Mouse (Mus musculus): Measurements from ENCODE around the gene Gm1604a. TPM values are rescaled to one million over a fixed set of nuclear protein-coding genes. Genes with fewer than 3 reads are reported as not detected.
A peak's percentile ranks its signal among the peaks of the same experiment; 100 is the strongest.
"Not testable (repeated sequence)": the region's sequence is repeated elsewhere in the genome, so short reads cannot be mapped to it uniquely, and the experiment has no call there.

The Gm1604a gene
- not detected for total RNA-seq (2021)
- long read RNA-seq, experiment 1 = 0 reads
- long read RNA-seq, experiment 2 = 0 reads

DNA sequence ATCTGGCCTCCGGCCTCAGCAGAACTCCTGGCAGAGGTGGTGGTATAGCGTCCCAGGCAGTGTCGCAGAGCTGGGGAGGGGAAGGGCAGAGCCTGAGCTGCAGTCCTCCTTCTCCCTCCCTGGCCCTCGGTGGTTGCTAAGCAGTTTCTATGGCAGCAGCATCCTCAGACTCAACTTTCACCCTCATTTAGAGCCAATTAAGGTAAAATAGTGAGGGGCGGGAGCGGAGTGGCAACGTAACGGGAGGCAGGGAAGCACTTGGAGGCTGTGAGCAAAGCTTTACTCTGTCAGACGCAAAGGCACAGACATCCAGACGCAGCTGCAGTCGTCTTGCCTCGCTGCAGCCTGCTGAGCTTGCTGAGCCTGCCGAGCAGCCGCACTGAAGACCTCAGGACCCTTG lies at the start of gene Gm1604a:
TSS of gene Gm1604a (plus strand) at position 312 of the 400 bp plus-strand sequence.
- DNase-seq = not testable (repeated sequence)

GRCm38 (mm10) chr17:6978287-6979248 lies 46.8 kb upstream of the Gm1604a start, which contains the start of gene Gm49721:
Gene Gm49721, plus strand, starts transcription at chr17:6978904.
- DNase-seq = peak; percentile 56

GRCm38 (mm10) chr17:6979380-6979779 lies 46.0 kb upstream of the Gm1604a start:
- not testable (repeated sequence) for DNase-seq

DNA sequence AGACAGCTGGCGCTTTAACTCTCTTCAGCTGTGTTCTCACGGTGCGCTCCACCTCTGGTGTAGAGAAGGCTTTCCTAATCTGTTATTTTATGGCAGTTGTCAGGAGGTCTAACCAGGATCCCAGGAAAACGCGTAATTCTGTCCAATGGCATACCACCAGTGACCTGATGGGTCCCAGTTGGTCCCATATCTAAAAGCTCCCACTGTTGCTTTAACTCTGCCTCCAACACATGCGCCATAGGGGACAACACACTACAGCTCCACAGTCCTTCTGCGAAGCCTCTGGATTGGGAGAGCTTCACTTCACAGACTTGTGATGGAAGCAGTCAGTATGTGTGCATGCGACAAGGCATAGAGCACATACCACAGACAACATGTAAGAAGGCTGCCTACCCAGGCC lies 45.2 kb upstream of the Gm1604a start:
- not testable (repeated sequence) for DNase-seq

DNA sequence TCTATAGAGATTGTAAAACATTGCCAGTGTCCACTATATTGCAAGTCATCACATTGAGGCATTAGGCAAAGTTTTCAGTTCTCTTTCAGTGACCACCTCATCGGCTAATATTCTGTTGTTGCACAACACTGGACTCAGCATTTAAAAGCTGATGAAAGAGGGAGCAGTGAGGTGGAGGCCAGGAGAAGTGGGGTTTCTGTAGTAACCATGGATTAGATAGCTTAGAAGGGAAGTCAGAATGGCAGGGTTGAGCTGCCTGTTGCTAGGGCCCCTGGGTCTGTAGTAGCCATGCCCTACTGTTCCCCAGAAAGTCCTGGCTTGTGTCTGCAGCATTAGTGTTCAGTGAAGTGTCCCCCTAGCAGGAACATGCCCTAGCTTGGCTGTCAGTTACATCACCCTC lies 39.2 kb upstream of the Gm1604a start:
- DNase-seq = not testable (repeated sequence)

GRCm38 (mm10) chr17:6995504-6995903 lies 29.9 kb upstream of the Gm1604a start:
- DNase-seq = not testable (repeated sequence)

DNA sequence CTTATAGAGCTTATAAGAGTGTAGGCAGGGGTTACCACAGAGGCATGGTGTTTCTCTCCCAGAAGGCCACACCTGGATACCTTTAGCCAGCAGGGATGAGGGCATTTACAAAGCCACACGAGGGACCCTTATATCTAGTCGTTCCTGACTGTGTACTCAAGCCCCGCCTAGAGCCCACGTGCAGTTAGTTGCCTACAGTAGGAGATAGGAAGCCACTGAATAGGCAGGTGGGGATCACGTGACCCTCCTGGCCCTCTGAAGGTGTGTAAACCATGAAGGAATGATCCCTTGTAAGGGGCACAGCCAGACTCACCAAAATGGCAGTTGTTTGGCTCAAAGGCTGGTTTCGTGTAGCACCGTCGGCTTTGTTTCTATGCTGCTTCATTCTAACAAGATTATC lies 28.5 kb upstream of the Gm1604a start:
- DNase-seq = not testable (repeated sequence)

- not testable (repeated sequence) for DNase-seq
Measured at GRCm38 (mm10) chr17:6997778-6998490, 27.4 kb upstream of the Gm1604a start.

DNA sequence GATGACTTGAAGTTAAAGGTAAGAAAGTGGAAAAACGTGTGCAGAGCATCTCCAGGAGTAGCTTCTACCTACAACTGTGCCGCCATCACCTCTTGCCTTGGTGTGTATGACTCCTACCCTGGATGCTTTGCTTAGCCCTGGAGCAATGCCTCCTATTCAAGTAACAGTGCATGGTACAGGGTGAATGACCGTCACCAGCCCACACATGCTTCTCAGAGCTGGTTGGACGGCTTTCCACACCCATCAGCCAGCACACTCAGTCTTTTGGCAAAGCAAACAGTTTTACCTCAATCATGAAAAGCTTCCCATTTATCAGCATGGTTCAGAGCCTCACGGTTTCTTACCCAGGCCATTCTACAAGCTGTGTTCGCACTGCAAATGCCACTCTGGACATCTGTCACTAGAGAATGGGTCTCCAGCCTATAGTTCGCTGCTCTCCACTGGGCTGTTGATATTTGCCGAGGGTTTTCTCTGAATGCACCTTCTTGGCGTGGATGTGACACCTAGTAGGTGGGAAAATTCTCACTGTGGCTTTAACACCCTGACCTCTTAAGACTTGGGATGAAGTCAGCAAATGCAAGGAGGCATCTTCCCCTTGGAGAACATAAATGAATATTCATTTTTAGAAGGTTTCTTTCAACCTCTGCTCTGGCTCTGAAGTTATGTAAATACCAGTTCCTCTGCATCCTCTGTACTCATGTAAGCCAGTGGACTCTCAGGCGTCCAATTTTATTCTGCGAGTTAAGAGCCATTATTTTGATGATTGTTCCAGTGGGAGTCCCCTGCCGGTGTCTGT lies 23.4 kb upstream of the Gm1604a start:
- DNase-seq = not testable (repeated sequence)

DNA sequence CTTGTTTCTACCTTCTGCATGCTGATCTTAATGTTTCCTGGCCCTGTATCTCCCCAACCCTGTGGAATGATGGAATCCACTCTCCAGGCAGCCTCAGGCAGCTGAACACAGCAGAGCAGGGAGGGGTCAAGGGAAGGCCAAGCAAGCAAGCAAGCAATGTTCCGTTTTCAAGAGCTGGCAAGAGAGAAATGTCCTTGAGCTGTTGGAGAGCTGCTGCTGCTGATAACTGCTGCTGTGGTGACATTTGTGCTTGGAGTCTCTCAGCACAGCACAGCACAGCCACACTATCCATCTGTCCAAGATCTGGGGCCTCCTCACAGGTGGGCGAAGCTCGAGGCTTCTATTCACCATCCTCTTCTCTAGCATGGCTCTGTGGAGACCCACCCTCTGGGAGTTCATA lies 22.0 kb upstream of the Gm1604a start:
- DNase-seq = not testable (repeated sequence)

DNA sequence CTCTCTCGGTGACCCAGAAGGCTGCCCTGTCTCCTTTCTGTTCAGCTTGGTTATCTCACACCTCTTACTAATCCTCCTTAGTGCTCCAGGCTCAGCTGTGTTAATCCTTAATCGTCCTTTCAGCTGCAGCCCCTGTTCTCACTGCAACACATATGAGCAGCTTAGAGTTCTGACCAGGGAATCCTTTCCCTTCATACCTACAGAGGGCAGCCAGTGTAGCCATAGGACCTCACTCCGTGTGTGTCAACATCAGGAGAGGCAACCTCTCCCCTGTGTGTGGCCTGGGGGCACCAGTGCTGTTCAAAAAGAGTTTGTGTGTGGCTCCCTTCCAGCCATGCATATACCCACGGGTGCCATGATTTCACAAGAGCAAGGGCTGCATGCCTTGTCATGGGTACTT lies 19.7 kb upstream of the Gm1604a start:
- not testable (repeated sequence) for DNase-seq

- not testable (repeated sequence) for DNase-seq
Measured at GRCm38 (mm10) chr17:7008885-7009284, 16.5 kb upstream of the Gm1604a start.

DNA sequence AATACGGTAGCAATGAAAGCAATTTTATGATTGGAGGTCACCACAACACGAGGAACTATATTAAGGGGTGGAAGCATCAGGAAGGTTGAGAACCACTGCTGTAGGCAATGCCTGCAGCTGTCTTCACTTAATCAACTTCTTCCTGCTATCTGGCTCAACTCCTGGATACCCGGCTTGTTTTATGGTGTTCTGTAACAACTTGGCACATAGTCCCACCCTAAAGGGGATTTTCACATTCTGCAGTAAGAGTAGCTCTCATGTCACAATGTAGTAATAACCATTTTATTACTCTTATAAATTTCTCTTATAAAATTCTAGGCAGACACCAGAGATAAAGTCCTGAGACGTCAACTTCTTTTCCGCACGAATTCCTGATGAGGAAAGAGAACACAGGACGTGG lies 15.9 kb upstream of the Gm1604a start:
- DNase-seq = not testable (repeated sequence)

GRCm38 (mm10) chr17:7009901-7010300 lies 15.5 kb upstream of the Gm1604a start:
- not testable (repeated sequence) for DNase-seq

DNA sequence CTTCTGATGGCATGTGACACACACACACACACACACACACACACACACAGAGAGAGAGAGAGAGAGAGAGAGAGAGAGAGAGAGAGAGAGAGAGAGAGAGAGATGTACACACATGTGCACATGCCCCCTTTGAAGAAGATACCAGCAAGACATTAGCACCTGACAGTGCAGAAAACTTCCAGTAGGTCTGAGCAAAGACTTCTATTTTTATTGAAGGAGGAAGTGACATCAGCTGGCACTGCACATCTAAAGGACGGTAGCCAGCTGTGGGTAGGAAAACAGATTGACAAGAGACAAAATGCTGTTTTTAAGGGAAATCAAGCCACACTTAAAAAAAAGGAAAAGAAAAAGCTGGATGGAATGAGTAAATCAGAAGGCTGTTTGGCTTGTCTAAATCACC lies 11.2 kb upstream of the Gm1604a start:
- DNase-seq = not testable (repeated sequence)

DNA sequence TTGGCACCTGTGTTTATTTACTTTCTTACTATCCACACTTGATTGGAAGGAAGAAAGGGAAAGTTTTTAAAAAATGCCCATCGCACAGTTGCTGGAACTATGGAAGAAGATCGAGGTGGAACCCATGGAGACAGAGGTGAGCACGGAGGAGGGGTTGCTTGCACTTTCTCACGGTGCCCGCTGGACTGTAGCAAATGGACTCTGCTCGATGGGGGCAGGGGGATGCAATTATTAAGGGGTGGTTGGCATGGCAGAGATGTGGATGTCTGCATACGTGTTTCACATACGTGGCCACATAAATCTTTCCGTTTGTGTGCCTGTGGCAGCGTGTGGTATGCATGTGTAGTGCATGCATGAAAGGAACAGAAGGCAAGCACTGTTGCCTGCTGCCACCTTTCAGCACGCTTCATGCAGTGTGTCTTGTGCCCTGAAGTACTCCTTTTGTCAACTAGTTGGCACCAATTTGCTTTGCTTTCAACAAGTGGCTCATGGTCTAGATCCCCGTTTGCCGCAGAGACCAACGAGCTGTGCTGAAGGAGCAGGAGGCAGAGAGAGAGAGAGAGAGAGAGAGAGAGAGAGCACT lies 487 bp downstream of the Gm1604a start:
- DNase-seq = not testable (repeated sequence)

- not testable (repeated sequence) for DNase-seq
Measured at GRCm38 (mm10) chr17:7030204-7030603, 4.8 kb downstream of the Gm1604a start.

- DNase-seq = not testable (repeated sequence)
Measured at GRCm38 (mm10) chr17:7030622-7031174, 5.3 kb downstream of the Gm1604a start.

DNA sequence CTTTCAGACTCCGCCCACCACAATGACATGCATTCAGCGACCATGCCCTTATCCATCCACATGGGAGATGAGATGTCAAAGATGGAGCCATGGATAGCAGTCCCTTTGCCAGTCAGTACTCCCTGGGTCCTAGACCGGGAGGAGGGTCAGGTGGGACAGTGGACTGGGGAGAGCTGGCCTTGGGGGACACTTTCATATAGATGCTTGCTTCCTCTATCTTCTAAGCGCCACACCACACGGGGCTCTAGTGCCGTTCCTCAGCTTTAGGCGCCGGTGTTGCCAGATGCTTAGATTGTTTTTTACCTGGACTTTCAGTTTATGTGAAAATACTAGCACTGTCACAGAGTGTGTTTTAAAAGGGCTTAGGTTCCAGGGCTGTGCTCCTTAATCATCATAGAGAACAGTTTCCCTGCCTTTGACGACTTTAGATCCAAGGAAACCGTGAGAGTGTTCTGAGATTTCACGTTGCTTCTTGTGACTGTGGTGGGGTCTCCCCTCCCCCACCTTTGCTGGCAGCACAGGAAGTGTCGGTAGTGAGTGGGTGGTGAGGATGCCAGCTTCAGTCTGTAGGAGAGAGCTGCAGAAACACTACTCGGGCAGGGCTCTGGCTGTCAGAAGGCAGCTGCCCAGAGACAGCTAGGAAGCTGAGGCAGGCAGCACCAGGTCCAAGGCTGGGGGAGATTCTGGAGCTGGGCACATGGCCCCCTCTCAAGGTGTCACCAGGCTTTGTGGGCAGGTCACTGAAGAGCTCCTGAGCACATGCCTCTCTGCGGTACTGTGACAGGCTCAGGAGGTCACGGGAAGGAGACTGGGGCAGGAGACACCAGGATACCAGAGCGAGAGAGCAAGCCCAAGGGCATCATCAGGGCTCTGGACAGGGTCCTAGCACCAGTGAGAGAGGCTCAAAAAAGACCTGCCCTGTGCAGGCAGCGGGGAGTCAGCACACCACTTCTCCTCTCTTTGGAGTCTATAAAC lies 8.1 kb downstream of the Gm1604a start:
- not testable (repeated sequence) for DNase-seq

GRCm38 (mm10) chr17:7068997-7069539 lies 43.7 kb downstream of the Gm1604a start:
- DNase-seq = not testable (repeated sequence)

All from gastrocnemius, postnatal 10 days (tissue).